ENCODE assay signal across 21 mouse cellular contexts in the genomic region with DNA sequence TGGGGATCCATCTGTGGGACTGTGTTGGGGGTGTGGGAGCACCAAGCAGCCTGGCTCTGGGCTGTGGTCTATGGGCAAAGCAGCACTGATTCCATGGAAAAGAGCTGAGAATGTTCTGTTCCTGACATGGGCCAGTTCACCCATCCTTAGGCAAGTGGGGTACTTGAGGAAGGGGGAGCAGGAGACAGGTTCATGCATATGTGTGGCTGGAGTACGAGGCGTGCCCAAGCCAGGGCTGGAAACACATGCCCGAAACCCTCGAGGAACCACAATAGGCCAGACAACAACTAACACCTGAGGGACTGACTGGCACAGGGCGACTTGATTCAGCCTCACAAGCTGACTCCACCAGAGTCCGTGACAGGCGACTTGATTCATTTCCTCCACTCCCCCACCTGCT.
"Had no signal": no experiment of that assay in that cellular context is flagged by ENCODE, and none has a peak within 500 bp of the region (broad histone marks: within the 10 kb centered on the region; RNA-seq: fewer than 3 reads in every experiment).

No protein-coding gene starts in this region.

- DNase-seq: kidney, adult 11 months; kidney, adult 8-10 months; kidney, postnatal 10 days; kidney, postnatal 36 days; left cerebral cortex, postnatal 4 days; liver, postnatal 0 days; lung, postnatal 14 days; lung, postnatal 4 days; retina, postnatal 1 day; right cerebral cortex, postnatal 25 days; thymus, adult 18-20 months; thymus, postnatal 36 days had no signal

- ATAC-seq: liver, postnatal 0 days had no signal

- H3K27me3 ChIP-seq: kidney, embryonic 15.5 days; limb, embryonic 12.5 days; limb, embryonic 15.5 days; lung, embryonic 15.5 days; midbrain, embryonic 13.5 days; neural tube, embryonic 13.5 days had no signal

- H3K36me3 ChIP-seq: kidney, embryonic 15.5 days; limb, embryonic 12.5 days; limb, embryonic 15.5 days; lung, embryonic 15.5 days; midbrain, embryonic 13.5 days; neural tube, embryonic 13.5 days had no signal

- H3K4me1 ChIP-seq: kidney, embryonic 15.5 days; limb, embryonic 12.5 days; limb, embryonic 15.5 days; midbrain, embryonic 13.5 days; neural tube, embryonic 13.5 days had no signal

- H3K27ac ChIP-seq: kidney, embryonic 15.5 days; limb, embryonic 12.5 days; limb, embryonic 15.5 days; liver, embryonic 14.5 days; lung, embryonic 15.5 days; midbrain, embryonic 13.5 days; neural tube, embryonic 13.5 days had no signal

- H3K4me2 ChIP-seq: kidney, embryonic 15.5 days; limb, embryonic 12.5 days; limb, embryonic 15.5 days; liver, embryonic 11.5 days; lung, embryonic 15.5 days; midbrain, embryonic 13.5 days; neural tube, embryonic 13.5 days had no signal

- H3K9ac ChIP-seq: kidney, embryonic 15.5 days; limb, embryonic 12.5 days; limb, embryonic 15.5 days; liver, embryonic 14.5 days; liver, postnatal 0 days; lung, embryonic 15.5 days; midbrain, embryonic 13.5 days; neural tube, embryonic 13.5 days had no signal

- H3K9me3 ChIP-seq: kidney, embryonic 15.5 days; limb, embryonic 12.5 days; limb, embryonic 15.5 days; lung, embryonic 15.5 days; midbrain, embryonic 13.5 days; neural tube, embryonic 13.5 days had no signal

- H3K4me3 ChIP-seq: kidney, embryonic 15.5 days; limb, embryonic 12.5 days; limb, embryonic 15.5 days; lung, embryonic 15.5 days; midbrain, embryonic 13.5 days; myocyte; neural tube, embryonic 13.5 days had no signal
